Mouse (Mus musculus) heart, postnatal 14 days (tissue): ENCODE results near the gene Krtap4-7. TPM values are rescaled to one million over a fixed set of nuclear protein-coding genes. Genes with fewer than 3 reads are reported as not detected.
"Not testable (repeated sequence)": the region's sequence is repeated elsewhere in the genome, so short reads cannot be mapped to it uniquely, and the experiment has no call there.

Experiments
- DNase-seq, 2 experiments: peaks; one replicate each; pipeline ENCODE4 v3.0.0; 2021 to 2022
- intact Hi-C: fragments of 180-260 bp; cut with DNase I; formaldehyde crosslinking; loops from one replicate; pipeline ENCODE4 v1.15.1; 2025
- long read RNA-seq, 2 experiments: library from polyadenylated mRNA; stranded (forward); transcript quantifications; one replicate each; pipeline ENCODE4 v2.0.0; 2021
- total RNA-seq, 2 experiments: library from RNA; stranded (reverse); gene quantifications; 2 replicates each; pipeline ENCODE4 v1.2.3; 2021

Krtap4-7 gene
- not detected for total RNA-seq
- long read RNA-seq, experiment 1, result 0 reads
- long read RNA-seq, experiment 2, result 0 reads

DNA sequence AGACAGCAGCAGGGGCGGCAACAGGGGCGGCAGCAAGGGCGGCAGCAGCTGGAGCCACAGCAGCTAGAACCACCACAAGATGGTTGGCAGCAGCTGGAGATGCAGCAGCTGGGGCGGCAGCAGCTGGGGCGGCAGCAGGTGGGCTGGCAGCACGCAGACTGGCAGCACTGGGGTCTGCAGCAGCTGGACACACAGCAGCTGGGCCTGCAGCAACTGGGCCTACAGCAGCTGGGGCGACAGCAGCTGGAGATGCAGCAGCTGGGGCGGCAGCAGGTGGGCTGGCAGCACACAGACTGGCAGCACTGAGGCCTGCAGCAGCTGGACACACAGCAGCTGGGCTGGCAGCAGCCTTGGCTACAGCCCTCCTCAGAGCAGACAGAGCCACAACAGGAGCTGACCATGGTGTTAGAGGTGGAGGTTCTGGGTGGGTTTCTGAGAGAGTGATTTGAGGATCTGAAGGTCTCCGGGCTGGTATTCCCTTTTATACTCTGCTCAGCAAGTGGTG, at the start of gene Krtap4-7:
Krtap4-7 (minus strand) TSS at position 455 of the 505 bp plus-strand sequence.
- intact Hi-C loops, result not testable (repeated sequence)

DNA sequence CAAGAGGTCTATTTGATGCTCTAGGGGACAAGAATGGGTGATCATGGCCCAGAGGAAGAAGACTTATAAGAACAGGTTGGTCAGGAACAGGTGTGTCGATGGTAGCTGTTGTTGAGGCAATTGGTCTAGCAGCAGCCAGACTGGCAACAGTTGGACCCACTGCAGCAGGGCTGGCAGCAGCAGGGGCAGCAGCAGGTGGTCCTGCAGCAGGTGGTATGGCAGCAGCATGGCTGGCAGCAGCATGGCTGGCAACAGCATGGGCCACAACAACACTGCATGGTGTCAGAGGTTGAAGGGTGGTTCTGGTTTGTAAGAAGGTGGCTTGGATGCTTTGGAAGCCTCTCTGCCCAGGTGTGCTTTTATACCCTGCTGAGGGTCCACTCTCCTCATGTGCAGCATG, 46.6 kb upstream of the Krtap4-7 start, which contains the start of gene Gm14190:
Gm14190 (minus strand) TSS at position 278 of the 400 bp plus-strand sequence.
- intact Hi-C loops, result no loop called here
- DNase-seq, result no peak

More for the DNA sequence above, at the start of gene Krtap4-7:
- not testable (repeated sequence) for DNase-seq

DNA sequence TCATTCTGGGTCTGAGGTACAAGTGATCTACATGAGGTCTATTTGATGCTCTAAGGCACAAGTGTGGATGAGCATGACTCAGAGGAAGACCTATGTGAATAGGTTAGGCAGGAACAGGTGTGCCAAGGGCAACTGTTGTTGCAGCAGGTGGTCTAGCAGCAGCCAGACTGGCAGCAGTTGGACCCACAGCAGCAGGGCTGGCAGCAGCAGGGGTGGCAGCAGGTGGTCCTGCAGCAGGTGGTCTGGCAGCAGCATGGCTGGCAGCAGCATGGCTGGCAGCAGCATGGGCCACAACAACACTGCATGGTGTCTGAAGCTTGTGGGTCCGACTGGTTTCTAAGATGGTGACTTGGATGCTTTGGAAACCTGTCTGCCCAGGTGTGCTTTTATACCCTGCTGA, 41.3 kb upstream of the Krtap4-7 start:
- intact Hi-C loops, result loop anchor here (1.0 kb wide), 1 partner anchor 39 kb away; no protein-coding TSS in a partner anchor
- DNase-seq, result not testable (repeated sequence)

DNA sequence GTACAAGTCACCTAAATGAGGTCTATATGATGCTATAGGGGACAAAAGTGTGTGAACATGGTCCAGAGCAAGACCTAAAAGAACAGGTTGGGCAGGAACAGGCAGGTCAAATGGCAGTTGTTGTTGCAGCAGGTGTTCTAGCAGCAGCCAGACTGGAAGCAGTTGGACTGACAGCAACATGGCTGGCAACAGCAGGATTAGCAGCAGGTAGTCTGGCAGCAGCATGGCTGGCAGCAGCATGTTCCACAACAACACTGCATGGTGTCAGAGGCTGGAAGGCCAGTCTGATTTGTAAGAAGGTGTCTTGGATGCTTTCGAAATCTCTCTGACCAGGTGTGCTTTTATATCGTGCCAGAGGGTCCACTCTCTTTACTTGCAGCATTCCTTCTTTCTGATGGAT, 39.6 kb upstream of the Krtap4-7 start:
- no peak for DNase-seq
- intact Hi-C loops, result no loop called here

DNA sequence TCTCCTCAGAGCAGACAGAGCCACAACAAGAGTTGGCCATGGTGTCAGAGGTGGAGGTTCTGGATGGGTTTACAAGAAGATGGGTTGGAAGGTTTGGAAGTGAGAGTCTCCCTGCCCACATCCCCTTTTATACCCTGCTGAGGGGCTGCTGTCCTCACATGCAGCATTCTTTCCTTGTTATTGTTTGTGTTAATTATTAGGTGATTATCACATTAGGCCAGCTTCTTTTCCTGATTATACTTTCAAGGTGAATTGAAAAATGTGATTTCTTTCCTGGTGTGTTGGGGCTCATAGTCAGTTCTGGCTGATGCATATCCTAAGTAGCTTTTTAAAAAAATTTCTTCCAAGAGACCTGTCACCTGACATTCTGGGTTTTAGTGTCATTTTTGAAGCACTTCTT, 22.0 kb upstream of the Krtap4-7 start, which contains the start of gene Krtap4-6:
Krtap4-6 (minus strand) TSS at position 101 of the 400 bp plus-strand sequence.
- intact Hi-C loops, result no loop called here
- DNase-seq, result no peak

DNA sequence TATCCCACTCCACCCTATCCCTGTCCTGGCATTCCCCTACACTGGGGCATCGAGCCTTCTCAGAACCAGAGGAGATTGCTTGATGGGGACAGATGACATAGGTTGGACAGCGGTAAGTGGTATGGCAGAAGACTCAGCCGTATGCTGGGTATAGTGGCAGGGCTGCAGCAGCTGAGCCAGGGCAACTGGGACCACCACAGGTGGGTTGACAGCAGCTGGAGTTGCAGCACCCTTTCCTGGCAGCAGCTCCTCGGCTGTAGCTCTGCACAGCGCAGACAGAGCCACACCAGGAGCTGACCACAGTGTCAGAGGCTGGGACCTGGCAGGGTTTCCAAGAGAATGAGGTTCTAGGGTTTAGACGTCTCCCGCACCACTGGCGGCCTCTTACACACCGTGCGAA, 18.9 kb upstream of the Krtap4-7 start:
- intact Hi-C loops, result no loop called here
- no peak for DNase-seq

DNA sequence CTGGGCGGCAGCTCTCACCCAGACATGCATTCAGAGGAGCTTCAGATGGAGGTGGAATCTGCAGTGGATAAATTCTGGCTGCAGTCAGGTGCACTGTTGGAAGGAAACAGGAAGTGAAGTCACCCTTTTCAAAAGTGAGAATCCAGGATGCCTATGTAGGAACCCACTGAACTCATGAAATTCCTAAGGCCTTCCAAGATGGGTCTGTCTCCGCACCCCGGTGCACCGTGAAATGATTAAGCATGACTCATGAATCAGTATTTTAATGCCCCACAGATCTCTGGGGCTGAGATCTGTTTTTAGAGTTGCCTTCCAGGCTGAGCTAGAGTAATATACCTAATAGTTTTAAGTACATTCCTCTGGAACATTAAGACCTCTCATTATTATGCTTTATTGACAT, 15.4 kb upstream of the Krtap4-7 start:
- intact Hi-C loops, result no loop called here
- DNase-seq, result no peak

DNA sequence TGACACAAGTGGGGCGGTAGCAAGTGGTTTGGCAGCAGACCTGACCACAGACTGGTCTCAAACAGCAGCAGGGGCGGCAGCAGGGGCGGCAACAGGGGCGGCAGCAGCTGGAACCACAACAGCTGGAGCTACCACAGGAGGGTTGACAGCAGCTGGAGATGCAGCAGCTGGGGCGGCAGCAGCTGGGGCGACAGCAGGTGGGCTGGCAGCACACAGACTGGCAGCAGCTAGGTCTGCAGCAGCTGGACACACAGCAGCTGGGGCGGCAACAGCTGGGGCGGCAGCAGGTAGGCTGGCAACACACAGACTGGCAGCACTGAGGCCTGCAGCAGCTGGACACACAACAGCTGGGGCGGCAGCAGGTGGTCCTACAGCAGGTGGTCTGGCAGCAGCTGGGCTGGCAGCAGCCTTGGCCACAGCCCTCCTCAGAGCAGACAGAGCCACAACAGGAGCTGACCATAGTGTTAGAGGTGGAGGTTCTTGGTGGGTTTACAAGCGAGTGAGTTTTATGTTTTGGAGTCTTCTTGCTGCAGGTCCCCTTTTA, 14.7 kb upstream of the Krtap4-7 start, which contains the start of gene Gm11563:
Gm11563 (minus strand) TSS at position 494 of the 544 bp plus-strand sequence.
- DNase-seq, intact Hi-C loops: not testable (repeated sequence)

DNA sequence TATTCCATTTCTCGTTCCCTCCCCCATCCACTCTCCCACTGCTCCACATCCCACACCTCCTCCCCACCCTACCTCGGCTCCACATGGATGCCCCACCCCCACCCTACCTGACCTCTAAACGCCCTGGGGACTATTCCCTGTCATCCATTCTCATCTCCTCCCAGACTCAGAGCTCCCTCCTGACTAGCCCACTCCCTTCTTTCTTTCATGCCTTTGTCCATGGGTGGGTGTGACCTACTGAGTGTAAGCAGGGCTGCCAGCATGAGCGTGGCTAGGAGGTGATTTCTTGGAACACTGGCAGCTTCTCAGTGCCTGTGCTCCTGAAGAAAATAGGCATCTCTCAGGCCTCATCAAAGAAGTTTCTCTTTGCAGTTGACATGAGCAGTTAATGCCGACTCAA, 13.2 kb upstream of the Krtap4-7 start:
- DNase-seq, result no peak
- intact Hi-C loops, result no loop called here

DNA sequence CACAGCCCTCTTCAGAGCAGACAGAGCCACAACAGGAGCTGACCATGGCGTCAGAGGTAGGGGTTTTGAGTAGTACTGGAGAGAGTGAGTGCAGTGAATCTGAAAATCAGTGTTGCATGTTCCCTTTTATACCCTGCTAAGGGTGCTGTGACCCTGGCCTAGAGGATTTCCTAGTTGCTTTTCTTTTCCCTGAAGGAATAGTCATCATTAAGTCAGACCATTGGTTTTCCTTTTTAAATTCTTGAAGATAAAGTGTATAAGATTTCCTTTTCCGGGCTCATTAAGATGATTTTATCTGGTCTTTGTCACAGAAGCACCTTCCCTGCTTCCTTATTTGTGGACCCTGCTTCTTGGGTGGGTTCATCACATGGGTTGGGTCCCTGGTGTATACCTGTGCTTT, 6.2 kb upstream of the Krtap4-7 start, which contains the start of gene Gm11555:
Gm11555 (minus strand) TSS at position 101 of the 400 bp plus-strand sequence.
- DNase-seq, result no peak
- intact Hi-C loops, result no loop called here

DNA sequence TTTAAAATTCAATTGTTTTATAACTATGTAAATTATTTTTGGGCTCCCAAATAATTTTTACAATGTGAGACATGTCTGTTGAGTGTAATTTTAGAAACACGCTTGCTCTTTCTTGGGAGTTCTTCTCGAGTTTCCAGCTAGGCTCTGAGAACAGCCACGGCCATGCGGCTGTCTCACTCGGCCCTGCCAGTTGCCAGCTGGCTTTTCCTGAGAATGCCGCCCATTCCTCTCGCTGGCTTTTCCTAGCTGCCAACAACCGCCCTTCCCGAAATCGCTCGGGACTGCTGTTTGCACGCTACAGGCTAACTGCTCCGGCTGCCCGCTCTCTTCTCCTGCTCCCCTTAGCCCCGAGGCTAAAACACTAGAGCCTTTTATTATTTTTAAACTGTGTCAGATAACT, 2.6 kb upstream of the Krtap4-7 start:
- intact Hi-C loops, result no loop called here
- DNase-seq, result no peak

DNA sequence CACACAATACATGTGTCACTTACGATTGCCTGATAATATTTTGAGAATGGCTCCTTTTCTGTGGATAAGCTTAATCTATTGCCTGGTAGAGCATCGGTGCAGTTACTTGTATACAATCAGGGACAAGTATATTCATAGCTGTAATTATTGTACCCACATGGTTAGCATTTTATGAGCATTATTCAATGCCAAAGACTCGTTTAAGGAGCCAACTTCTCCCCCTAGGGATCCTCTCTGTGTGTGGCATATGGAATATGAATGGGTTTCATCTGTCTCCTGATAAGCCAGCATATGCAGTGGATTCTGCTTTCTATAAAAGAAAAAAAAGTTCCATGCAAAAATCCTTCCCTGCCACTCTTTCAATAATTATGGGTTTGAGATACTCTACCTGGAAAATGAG, 462 bp upstream of the Krtap4-7 start:
- intact Hi-C loops, result no loop called here
- no peak for DNase-seq

DNA sequence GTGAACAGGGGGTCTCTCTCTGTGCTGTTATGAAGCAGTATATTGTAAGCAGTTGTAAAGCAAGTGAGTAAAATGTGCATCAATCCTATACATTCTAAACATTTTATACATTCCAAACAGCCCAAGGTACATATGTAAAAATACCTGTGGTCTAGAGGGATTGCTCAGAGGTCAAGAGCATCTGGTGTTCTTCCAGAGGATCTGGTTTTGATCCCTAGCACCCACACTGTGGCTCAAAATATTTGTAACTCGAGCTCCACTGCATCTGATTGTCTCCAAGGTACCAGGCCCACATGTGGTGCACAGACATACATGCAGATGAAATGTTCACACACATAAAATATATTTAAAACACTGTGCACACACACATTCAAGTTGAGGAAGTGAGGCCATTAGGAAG, 3.0 kb downstream of the Krtap4-7 start:
- intact Hi-C loops, result no loop called here
- DNase-seq, result no peak

DNA sequence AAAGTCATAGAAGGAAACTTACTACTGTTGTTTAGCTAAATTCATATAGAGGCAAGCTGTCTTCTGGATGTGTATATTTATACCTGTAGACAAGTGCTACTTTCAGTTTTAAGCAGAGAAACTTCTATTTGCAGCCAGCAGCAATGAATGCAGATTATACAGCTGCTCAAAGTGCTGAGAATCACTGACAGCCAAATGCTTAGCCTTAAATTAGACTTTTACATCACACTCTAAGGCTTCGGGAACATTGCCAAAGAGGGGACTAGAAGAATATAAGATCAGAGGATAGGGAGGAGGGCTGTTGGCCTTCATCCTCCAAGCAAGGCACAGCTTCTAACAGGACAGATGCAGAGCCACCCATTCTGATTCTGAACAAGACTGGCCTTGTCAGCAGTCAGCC, 6.8 kb downstream of the Krtap4-7 start:
- DNase-seq, result no peak
- intact Hi-C loops, result no loop called here

DNA sequence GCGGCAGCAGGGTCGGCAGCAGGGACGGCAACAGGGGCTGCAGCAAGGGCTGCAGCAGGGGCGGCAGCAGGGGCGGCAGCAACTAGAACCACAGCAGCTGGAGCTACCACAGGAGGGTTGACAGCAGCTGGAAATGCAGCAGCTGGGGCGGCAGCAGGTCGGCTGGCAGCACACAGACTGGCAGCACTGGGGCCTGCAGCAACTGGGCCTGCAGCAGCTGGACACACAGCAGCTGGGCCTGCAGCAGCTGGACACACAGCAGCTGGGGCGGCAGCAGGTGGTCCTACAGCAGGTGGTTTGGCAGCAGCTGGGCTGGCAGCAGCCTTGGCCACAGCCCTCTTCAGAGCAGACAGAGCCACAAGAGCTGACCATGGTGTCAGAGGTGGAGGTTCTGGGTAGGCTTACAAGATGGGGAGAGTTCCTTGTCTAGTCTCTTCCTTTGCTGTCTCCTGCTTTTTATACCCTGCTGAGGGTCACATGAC, 9.2 kb downstream of the Krtap4-7 start, which contains the start of gene Krtap4-2:
Krtap4-2 (minus strand) TSS at position 432 of the 482 bp plus-strand sequence.
- intact Hi-C loops, result no loop called here
- no peak for DNase-seq

DNA sequence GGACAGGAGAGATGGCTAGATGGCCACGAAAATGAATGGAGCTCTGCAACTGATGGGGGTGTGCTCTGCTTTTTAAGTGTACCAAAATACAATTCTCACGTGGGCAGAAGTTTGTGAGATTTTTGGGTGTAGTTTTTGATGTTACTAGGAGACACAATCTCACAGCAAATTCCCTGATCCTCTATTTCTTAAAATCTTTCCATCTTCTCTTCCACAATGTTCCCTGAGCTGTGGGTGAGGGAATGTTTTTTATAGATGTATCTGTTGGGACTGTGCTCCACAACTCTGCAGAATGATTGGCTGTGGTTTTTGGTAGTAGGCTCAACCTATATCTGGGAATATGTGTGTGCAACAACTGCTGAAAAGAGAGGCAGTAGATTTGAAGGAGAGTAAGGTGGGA, 10.6 kb downstream of the Krtap4-7 start:
- DNase-seq, result no peak
- intact Hi-C loops, result no loop called here

DNA sequence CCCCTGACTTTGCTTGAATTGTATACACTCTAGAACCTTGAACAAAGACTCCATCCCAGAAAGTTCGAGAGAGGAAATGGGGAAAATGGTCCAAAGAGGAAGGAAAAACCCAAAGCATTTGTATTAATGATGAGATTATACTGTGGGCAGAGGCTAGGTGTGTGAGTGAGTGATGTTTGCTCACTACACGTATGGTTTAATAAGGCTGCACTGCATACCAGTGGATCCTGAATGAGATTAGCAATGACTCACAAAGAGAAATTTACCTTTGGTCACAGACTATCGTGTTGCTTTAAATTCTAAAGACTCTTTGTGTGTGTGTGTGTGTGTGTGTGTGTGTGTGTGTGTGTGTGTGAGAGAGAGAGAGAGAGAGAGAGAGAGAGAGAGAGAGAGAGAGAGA, 13.0 kb downstream of the Krtap4-7 start:
- intact Hi-C loops, result no loop called here

DNA sequence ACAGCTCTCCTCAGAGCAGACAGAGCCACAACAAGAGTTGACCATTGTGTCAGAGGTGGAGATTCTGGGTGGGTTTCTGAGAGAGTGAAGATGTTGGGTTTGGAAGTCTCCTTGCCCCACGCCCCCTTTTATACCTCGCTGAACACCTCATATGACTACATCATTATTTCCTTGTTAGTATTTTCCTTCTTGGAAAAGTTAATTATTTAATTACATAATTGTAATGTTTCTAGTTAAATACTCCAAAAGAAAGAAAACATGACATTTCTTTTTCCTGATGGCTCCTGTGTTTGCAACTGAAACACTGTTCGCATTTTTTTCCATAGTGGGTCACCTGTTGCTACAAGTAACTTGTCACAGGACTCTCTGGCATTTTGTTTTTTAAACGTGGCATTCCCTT, 15.8 kb downstream of the Krtap4-7 start, which contains the start of gene Krtap4-1:
Krtap4-1 (minus strand) TSS at position 101 of the 400 bp plus-strand sequence.
- intact Hi-C loops, result no loop called here
- DNase-seq, result no peak

More for the DNA sequence above, 13.0 kb downstream of the Krtap4-7 start:
- DNase-seq, result no peak

DNA sequence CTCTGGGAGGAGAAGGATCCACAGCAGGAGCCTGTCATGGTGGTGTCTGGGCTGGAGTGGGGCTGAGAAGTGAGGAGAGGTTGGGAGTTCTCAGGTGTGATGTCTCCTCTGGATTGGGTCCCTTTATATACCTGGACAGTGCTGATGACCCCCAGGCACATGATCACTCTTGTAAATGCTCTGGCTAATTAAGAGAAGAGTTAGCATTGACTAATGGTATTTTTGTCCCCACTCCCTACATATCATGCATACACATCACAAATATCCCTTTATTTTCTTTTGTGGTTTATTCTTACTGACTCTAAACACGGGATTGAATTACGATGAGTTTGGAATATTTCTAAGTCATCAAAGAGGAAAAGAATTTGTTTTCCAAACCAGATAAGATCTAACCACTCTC, 23.6 kb downstream of the Krtap4-7 start, which contains the start of gene Gm11562:
Gm11562 (minus strand) TSS at position 101 of the 400 bp plus-strand sequence.
- intact Hi-C loops, result no loop called here
- no peak for DNase-seq

DNA sequence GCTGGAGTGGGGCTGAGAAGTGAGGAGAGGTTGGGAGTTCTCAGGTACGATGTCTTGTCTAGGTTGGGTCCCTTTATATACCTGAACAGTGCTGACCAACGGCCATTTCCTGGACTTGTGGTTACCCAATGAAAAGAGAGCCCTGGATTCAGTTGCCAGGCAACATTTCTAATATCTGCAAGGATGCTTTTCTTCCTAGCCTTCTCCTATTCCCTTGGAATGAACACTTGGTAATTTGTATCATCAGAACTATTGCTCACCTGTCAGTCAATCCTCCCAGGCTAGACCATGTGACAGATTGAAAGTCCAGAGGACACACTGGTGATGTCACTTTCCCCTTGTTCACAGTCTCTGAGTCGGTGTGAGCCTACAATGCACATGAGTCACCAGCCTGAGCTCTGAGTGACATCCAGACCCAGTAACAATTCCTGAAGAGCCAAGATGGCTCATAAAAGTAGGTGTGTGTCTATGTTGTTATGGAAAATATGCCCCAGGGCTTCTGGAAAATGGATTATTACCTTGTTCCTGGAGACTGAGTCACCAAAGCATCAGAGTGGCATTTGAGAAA, 29.0 kb downstream of the Krtap4-7 start, which contains the start of gene Krtap2-4:
Krtap2-4 (minus strand) TSS at position 51 of the 568 bp plus-strand sequence.
- DNase-seq, result no peak
- intact Hi-C loops, result no loop called here

DNA sequence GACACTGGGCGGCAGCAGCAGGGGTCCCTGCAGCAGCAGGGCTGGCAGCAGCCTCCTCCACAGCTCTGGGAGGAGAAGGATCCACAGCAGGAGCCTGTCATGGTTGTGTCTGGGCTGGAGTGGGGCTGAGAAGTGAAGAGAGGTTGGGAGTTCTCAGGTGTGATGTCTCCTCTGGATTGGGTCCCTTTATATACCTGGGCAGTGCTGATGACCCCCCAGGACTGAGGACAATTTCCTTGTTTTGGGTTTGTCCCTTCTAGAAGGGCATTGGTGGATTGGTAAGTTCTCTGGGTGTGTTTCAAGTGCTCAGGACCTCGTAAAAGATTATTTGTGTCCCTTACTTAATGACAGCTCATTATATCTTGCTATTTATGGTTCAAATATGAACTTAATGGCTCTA, 33.8 kb downstream of the Krtap4-7 start, which contains the start of gene Gm11937:
Gm11937 (minus strand) TSS at position 101 of the 400 bp plus-strand sequence.
- DNase-seq, intact Hi-C loops: not testable (repeated sequence)
